Mouse (Mus musculus) testis, adult 2 months (tissue): Measurements from ENCODE around the gene Ssbp3.

Source experiments
- CTCF ChIP-seq: fragments of 200-500 bp; IDR thresholded peaks from 2 replicates; pipeline ENCODE4 v1.5.1; 2012; ENCODE audit warnings: low read depth, mild to moderate bottlenecking, inconsistent platforms, low read length, moderate library complexity; ENCODE audit not compliant: control insufficient read depth, insufficient read depth, insufficient replicate concordance
- POLR2A ChIP-seq: fragments of 200-500 bp; IDR thresholded peaks from 2 replicates; pipeline ENCODE4 v1.6.1; 2012; ENCODE audit warnings: low read depth, mild to moderate bottlenecking, inconsistent platforms, low read length, moderate library complexity; ENCODE audit not compliant: control insufficient read depth

- TF ChIP-seq POLR2A (no peak), CTCF (peak; percentile 58; the same call in 1 of the 2 replicates)
These were observed 77.3 kb downstream of the Ssbp3 start for GRCm38 (mm10) chr4:106987725-106988364.
